Mouse (Mus musculus): Measurements from ENCODE around the gene Tmem186. TPM values are rescaled to one million over a fixed set of nuclear protein-coding genes. Genes with fewer than 3 reads are reported as not detected.

Tmem186 gene
- polyA plus RNA-seq, 1 experiment from 2014 or later: 23.1 TPM

GRCm38 (mm10) chr16:8669432-8669831, 31.9 kb upstream of the Tmem186 start:
- WGBS: 47% methylated on average over 5 of the region's 5 CpGs
- Histone ChIP-seq H3K27me3 (replicated peaks; ENCODE audit: control insufficient read depth, insufficient read depth, low read length) (no peaks in the 10 kb centered on the region), H3K4me3 (ENCODE audit: low read length) (peak overlapping the region; percentile 89), H3K36me3 (ENCODE audit: control insufficient read depth, insufficient read depth, low read length) (no peaks in the 10 kb centered on the region), H3K27ac (ENCODE audit: low read depth, low read length) (peak overlapping the region; percentile 62), H3K4me2 (ENCODE audit: low read length) (peak overlapping the region; percentile 63), H3K4me1 (ENCODE audit: control insufficient read depth, insufficient read depth, low read depth, low read length) (peaks cover 40% of the 10 kb centered on the region), H3K9me3 (ENCODE audit: control insufficient read depth, low read length) (no peaks in the 10 kb centered on the region), H3K9ac (ENCODE audit: low read depth, low read length) (peak overlapping the region; percentile 87)
- ATAC-seq: no peak

GRCm38 (mm10) chr16:8668386-8668785, 30.9 kb upstream of the Tmem186 start:
- Histone ChIP-seq H3K9ac (ENCODE audit: low read depth, low read length) (peak overlapping the region; percentile 28; the same call in 1 of the 2 replicates), H3K9me3 (ENCODE audit: control insufficient read depth, low read length) (no peaks in the 10 kb centered on the region), H3K27ac (ENCODE audit: low read depth, low read length) (no peak overlapping the region), H3K36me3 (ENCODE audit: control insufficient read depth, insufficient read depth, low read length) (no peaks in the 10 kb centered on the region), H3K4me1 (ENCODE audit: control insufficient read depth, insufficient read depth, low read depth, low read length) (peaks cover 43% of the 10 kb centered on the region), H3K27me3 (replicated peaks; ENCODE audit: control insufficient read depth, insufficient read depth, low read length) (no peaks in the 10 kb centered on the region), H3K4me3 (ENCODE audit: low read length) (no peak overlapping the region), H3K4me2 (ENCODE audit: low read length) (no peak overlapping the region; the same call in 1 of the 2 replicates)
- 35% methylated on average over 2 of the region's 2 CpGs for WGBS
- ATAC-seq: no peak

GRCm38 (mm10) chr16:8667814-8668213, 30.3 kb upstream of the Tmem186 start:
- H3K9ac ChIP-seq (ENCODE audit: low read depth, low read length): no peak overlapping the region
- H3K27ac ChIP-seq (ENCODE audit: low read depth, low read length): no peak overlapping the region
- no peaks in the 10 kb centered on the region for H3K9me3 ChIP-seq (ENCODE audit: control insufficient read depth, low read length)
- H3K27me3 ChIP-seq (replicated peaks; ENCODE audit: control insufficient read depth, insufficient read depth, low read length): no peaks in the 10 kb centered on the region
- no peak for ATAC-seq
- peaks cover 43% of the 10 kb centered on the region for H3K4me1 ChIP-seq (ENCODE audit: control insufficient read depth, insufficient read depth, low read depth, low read length)
- no peak overlapping the region for H3K4me2 ChIP-seq (ENCODE audit: low read length)
- WGBS: 63% methylated on average over 4 of the region's 4 CpGs
- peaks cover under 1% of the 10 kb centered on the region; the same call in 1 of the 2 replicates for H3K36me3 ChIP-seq (ENCODE audit: control insufficient read depth, insufficient read depth, low read length)
- no peak overlapping the region for H3K4me3 ChIP-seq (ENCODE audit: low read length)

- peaks cover 43% of the 10 kb centered on the region for H3K4me1 ChIP-seq (ENCODE audit: control insufficient read depth, insufficient read depth, low read depth, low read length)
- H3K9ac ChIP-seq (ENCODE audit: low read depth, low read length): no peak overlapping the region
- H3K4me3 ChIP-seq (ENCODE audit: low read length): no peak overlapping the region
- no peaks in the 10 kb centered on the region for H3K9me3 ChIP-seq (ENCODE audit: control insufficient read depth, low read length)
- ATAC-seq: no peak
- H3K4me2 ChIP-seq (ENCODE audit: low read length): no peak overlapping the region
- H3K36me3 ChIP-seq (ENCODE audit: control insufficient read depth, insufficient read depth, low read length): peaks cover 6% of the 10 kb centered on the region; the same call in 1 of the 2 replicates
- no peaks in the 10 kb centered on the region for H3K27me3 ChIP-seq (replicated peaks; ENCODE audit: control insufficient read depth, insufficient read depth, low read length)
- no peak overlapping the region for H3K27ac ChIP-seq (ENCODE audit: low read depth, low read length)
- WGBS: 81% methylated on average over 7 of the region's 7 CpGs
Measured at GRCm38 (mm10) chr16:8667261-8667660, 29.7 kb upstream of the Tmem186 start.

GRCm38 (mm10) chr16:8666452-8666851, 28.9 kb upstream of the Tmem186 start:
- no peak for ATAC-seq
- no peak overlapping the region for H3K4me2 ChIP-seq (ENCODE audit: low read length)
- H3K27me3 ChIP-seq (replicated peaks; ENCODE audit: control insufficient read depth, insufficient read depth, low read length): no peaks in the 10 kb centered on the region
- H3K9ac ChIP-seq (ENCODE audit: low read depth, low read length): no peak overlapping the region
- peaks cover 43% of the 10 kb centered on the region for H3K4me1 ChIP-seq (ENCODE audit: control insufficient read depth, insufficient read depth, low read depth, low read length)
- 62% methylated on average over 2 of the region's 2 CpGs for WGBS
- no peak overlapping the region for H3K4me3 ChIP-seq (ENCODE audit: low read length)
- no peak overlapping the region for H3K27ac ChIP-seq (ENCODE audit: low read depth, low read length)
- H3K9me3 ChIP-seq (ENCODE audit: control insufficient read depth, low read length): no peaks in the 10 kb centered on the region
- H3K36me3 ChIP-seq (ENCODE audit: control insufficient read depth, insufficient read depth, low read length): peaks cover 7% of the 10 kb centered on the region; the same call in 1 of the 2 replicates

- no peak overlapping the region for H3K4me3 ChIP-seq (ENCODE audit: low read length)
- H3K27ac ChIP-seq (ENCODE audit: low read depth, low read length): no peak overlapping the region
- no peak for ATAC-seq
- H3K36me3 ChIP-seq (ENCODE audit: control insufficient read depth, insufficient read depth, low read length): peaks cover 9% of the 10 kb centered on the region
- WGBS: 85% methylated on average over 5 of the region's 5 CpGs
- no peak overlapping the region for H3K9ac ChIP-seq (ENCODE audit: low read depth, low read length)
- no peaks in the 10 kb centered on the region for H3K27me3 ChIP-seq (replicated peaks; ENCODE audit: control insufficient read depth, insufficient read depth, low read length)
- H3K4me1 ChIP-seq (ENCODE audit: control insufficient read depth, insufficient read depth, low read depth, low read length): peaks cover 39% of the 10 kb centered on the region
- H3K4me2 ChIP-seq (ENCODE audit: low read length): no peak overlapping the region
- no peaks in the 10 kb centered on the region for H3K9me3 ChIP-seq (ENCODE audit: control insufficient read depth, low read length)
Measured at GRCm38 (mm10) chr16:8665367-8665766, 27.9 kb upstream of the Tmem186 start.

- peak; percentile 60 for ATAC-seq
- Histone ChIP-seq H3K27me3 (replicated peaks; ENCODE audit: control insufficient read depth, insufficient read depth, low read length) (no peaks in the 10 kb centered on the region), H3K36me3 (ENCODE audit: control insufficient read depth, insufficient read depth, low read length) (peaks cover 13% of the 10 kb centered on the region), H3K9ac (ENCODE audit: low read depth, low read length) (no peak overlapping the region), H3K4me2 (ENCODE audit: low read length) (no peak overlapping the region), H3K9me3 (ENCODE audit: control insufficient read depth, low read length) (no peaks in the 10 kb centered on the region), H3K4me1 (ENCODE audit: control insufficient read depth, insufficient read depth, low read depth, low read length) (peaks cover 25% of the 10 kb centered on the region), H3K4me3 (ENCODE audit: low read length) (no peak overlapping the region), H3K27ac (ENCODE audit: low read depth, low read length) (peak overlapping the region; percentile 5; the same call in 1 of the 2 replicates)
- 72% methylated on average over 23 of the region's 24 CpGs for WGBS
Measured at GRCm38 (mm10) chr16:8663606-8664539, 26.4 kb upstream of the Tmem186 start.

- Histone ChIP-seq H3K4me2 (ENCODE audit: low read length) (no peak overlapping the region), H3K27me3 (replicated peaks; ENCODE audit: control insufficient read depth, insufficient read depth, low read length) (no peaks in the 10 kb centered on the region), H3K4me1 (ENCODE audit: control insufficient read depth, insufficient read depth, low read depth, low read length) (peaks cover 16% of the 10 kb centered on the region; the same call in 1 of the 2 replicates), H3K4me3 (ENCODE audit: low read length) (no peak overlapping the region), H3K36me3 (ENCODE audit: control insufficient read depth, insufficient read depth, low read length) (peaks cover 13% of the 10 kb centered on the region), H3K9me3 (ENCODE audit: control insufficient read depth, low read length) (no peaks in the 10 kb centered on the region), H3K9ac (ENCODE audit: low read depth, low read length) (no peak overlapping the region), H3K27ac (ENCODE audit: low read depth, low read length) (peak overlapping the region; percentile 5; the same call in 1 of the 2 replicates)
- ATAC-seq: no peak
- 72% methylated on average over 2 of the region's 2 CpGs for WGBS
Measured at GRCm38 (mm10) chr16:8663022-8663421, 25.5 kb upstream of the Tmem186 start.

GRCm38 (mm10) chr16:8658764-8659163, 21.3 kb upstream of the Tmem186 start:
- 94% methylated on average over 4 of the region's 4 CpGs for WGBS
- no peaks in the 10 kb centered on the region for H3K27me3 ChIP-seq (replicated peaks; ENCODE audit: control insufficient read depth, insufficient read depth, low read length)
- no peak overlapping the region for H3K9ac ChIP-seq (ENCODE audit: low read depth, low read length)
- H3K9me3 ChIP-seq (ENCODE audit: control insufficient read depth, low read length): no peaks in the 10 kb centered on the region
- peaks cover 3% of the 10 kb centered on the region; the same call in 1 of the 2 replicates for H3K4me1 ChIP-seq (ENCODE audit: control insufficient read depth, insufficient read depth, low read depth, low read length)
- no peak for ATAC-seq
- H3K4me2 ChIP-seq (ENCODE audit: low read length): no peak overlapping the region
- H3K27ac ChIP-seq (ENCODE audit: low read depth, low read length): no peak overlapping the region
- H3K4me3 ChIP-seq (ENCODE audit: low read length): no peak overlapping the region
- peaks cover 16% of the 10 kb centered on the region for H3K36me3 ChIP-seq (ENCODE audit: control insufficient read depth, insufficient read depth, low read length)
